Mouse (Mus musculus) embryonic stem cell, embryonic (primary cell): ENCODE data around the gene Rmdn2.

Experiments used
- CTCF ChIA-PET, 4 experiments: fragments of 300-600 bp in 2 of 4; fragments of 350-600 bp in 2 of 4; sonication (Branson Sonifier 250); formaldehyde crosslinking; loops; one replicate each; lab custom pipeline; 2022; ENCODE audit warnings: inconsistent platforms in 2 of 4; lab: Charles Lee
- POLR2A ChIA-PET, 4 experiments: fragments of 300-600 bp in 2 of 4; fragments of 350-600 bp in 2 of 4; sonication (Branson Sonifier 250); formaldehyde crosslinking; loops; one replicate each; lab custom pipeline; 2022; ENCODE audit warnings: antibody characterized with exemption in 4 of 4, inconsistent platforms in 1 of 4; lab: Charles Lee

Gene Rmdn2

DNA sequence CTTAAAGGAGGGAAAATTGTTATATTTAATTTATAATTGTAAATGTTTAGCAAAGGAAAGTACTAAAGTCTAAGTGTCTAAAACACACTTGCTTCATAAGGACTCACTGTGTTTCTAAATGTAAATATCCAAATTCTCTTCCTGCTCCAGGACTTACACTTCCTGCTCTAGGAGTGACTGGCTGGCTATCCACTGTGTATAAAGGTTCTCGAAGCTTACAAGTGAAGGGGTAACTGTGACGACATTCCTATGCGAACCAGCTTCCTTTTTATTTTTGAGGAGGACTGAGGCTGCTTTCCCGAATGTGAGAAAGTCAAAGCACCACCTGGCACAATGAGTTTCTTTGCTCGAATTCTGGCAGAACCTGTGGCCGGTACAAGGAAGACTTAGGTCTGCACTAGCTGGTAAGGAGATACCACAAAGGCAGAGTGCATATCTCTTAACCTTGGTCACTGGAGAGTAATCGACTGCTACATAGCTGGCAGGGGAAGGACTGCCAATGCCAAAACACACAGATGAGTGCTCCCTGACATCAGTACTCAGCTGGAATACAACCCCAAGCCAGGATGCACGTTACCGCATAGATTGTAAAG, 1.4 kb upstream of the Rmdn2 start:
- POLR2A ChIA-PET = no interaction called here
- CTCF ChIA-PET = no interaction called here

GRCm38 (mm10) chr17:79614691-79615588, 3.3 kb downstream of the Rmdn2 start:
- ChIA-PET CTCF (no interaction called here), POLR2A (interaction anchor here in 2 of 4 experiments (1.1 to 1.4 kb wide), 2 partner anchors 11 kb away, joined by 3 to 4 read pairs; no protein-coding TSS in a partner anchor)

- ChIA-PET POLR2A (interaction anchor here in 2 of 4 experiments (0.6 to 1.1 kb wide), 2 partner anchors 10 to 720 kb away, joined by 3 read pairs; no protein-coding TSS in a partner anchor), CTCF (interaction anchor here in 1 of 4 experiments (0.6 kb wide), 1 partner anchor 1023 kb away, joined by 3 read pairs; no protein-coding TSS in a partner anchor)
Measured at GRCm38 (mm10) chr17:79615897-79616296, 4.2 kb downstream of the Rmdn2 start.

DNA sequence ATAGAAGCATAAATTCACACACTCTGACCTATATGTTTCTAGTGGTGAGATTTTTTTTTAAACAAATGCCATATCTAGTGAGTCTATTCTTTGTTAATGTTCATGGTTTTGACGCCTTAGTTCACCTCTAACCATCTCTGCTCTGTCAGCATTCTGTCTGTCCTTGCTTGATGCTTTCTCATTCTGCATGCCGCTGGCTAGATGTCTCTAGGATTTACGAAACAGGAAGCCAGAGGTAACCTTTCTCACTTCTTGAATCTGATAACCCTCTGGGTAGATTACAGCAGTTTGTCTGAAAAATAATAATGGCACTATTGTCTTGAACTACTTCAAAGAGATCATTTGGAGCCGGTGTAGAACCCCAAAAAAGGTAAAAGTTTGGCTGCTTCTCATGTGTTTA, 5.0 kb downstream of the Rmdn2 start:
- CTCF ChIA-PET = no interaction called here
- POLR2A ChIA-PET = interaction anchor here in 1 of 4 experiments (0.6 kb wide), 1 partner anchor 721 kb away, joined by 3 read pairs; no protein-coding TSS in a partner anchor

- ChIA-PET CTCF (interaction anchor here in 1 of 4 experiments (0.9 kb wide), 1 partner anchor 399 kb away, joined by 3 read pairs; no protein-coding TSS in a partner anchor), POLR2A (interaction anchor here in 1 of 4 experiments (0.7 kb wide), 1 partner anchor 348 kb away, joined by 3 read pairs; no protein-coding TSS in a partner anchor)
Measured at GRCm38 (mm10) chr17:79618455-79618854, 6.8 kb downstream of the Rmdn2 start.

DNA sequence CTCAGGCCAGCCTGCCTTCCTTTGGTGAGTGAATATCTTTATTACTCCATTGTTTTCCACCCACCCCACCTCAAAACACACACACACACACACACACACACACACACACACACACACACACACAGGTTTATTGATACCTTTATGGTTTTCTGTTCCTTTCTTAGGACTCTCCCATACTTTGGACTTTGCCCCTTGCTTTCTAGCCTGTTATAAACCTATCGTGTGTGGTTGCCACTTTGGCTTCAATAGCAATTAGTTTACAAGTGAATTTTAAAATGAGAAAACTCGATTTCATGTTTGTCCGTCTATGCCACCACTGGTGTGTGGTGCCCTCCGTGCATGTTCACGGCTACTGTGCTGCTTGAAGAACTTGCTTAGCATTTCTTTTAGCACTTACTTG, 7.3 kb downstream of the Rmdn2 start:
- POLR2A ChIA-PET = no interaction called here
- CTCF ChIA-PET = no interaction called here

GRCm38 (mm10) chr17:79622050-79622449, 10.4 kb downstream of the Rmdn2 start:
- POLR2A ChIA-PET = interaction anchor here in 1 of 4 experiments (1.1 kb wide), 1 partner anchor 20 kb away, joined by 3 read pairs; no protein-coding TSS in a partner anchor
- CTCF ChIA-PET = no interaction called here

- POLR2A ChIA-PET = no interaction called here
- CTCF ChIA-PET = no interaction called here
Measured at GRCm38 (mm10) chr17:79622574-79622973, 10.9 kb downstream of the Rmdn2 start.

DNA sequence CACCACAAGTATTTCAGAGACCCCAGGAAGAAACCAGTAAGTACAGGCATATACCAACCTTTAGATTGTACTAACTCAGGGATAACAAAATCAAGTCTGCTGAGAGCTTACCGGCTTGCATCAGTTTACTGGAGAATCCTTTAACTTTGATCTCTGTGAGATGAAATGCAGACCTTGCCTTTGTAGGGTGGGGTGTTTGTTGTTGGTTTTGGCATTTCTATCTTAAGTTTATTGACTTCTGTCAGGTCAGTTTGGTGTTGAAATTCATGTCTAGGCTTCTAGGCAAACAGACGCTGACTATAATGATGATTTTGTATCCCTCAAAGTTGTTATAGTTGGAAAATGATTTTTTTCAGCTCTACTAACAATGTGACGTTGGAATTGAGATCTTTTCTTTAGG, 12.2 kb downstream of the Rmdn2 start:
- ChIA-PET CTCF (no interaction called here), POLR2A (no interaction called here)

- ChIA-PET POLR2A (interaction anchor here in 2 of 4 experiments (0.5 to 1.2 kb wide), 2 partner anchors 11 to 15 kb away, joined by 3 read pairs; no protein-coding TSS in a partner anchor), CTCF (interaction anchor here in 1 of 4 experiments (0.6 kb wide), 1 partner anchor 1025 kb away, joined by 9 read pairs; no protein-coding TSS in a partner anchor)
Measured at GRCm38 (mm10) chr17:79626241-79626816, 14.7 kb downstream of the Rmdn2 start.

DNA sequence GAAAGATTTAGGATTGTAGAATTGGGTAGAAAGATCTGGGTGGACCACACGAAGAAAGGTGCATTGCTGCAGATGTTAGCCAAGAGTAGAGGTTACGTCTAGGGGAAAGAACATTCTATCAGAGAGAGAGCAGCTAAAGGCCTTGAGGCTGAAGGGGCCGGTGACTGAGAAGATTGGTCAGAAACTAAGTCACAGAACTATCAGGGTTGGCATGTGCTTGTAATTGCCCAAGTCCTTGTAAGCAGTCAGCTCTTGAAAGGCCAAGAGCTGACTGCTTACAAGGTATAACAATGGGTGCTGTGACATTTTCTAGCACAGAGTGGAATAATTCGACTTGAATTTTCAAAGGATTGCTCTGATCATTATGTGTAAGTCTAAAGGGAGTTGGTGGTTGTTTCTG, 38.2 kb downstream of the Rmdn2 start:
- ChIA-PET CTCF (interaction anchor here in 2 of 4 experiments (0.7 to 0.9 kb wide), 2 partner anchors 11 to 13 kb away, joined by 4 read pairs; no protein-coding TSS in a partner anchor), POLR2A (no interaction called here)

GRCm38 (mm10) chr17:79650297-79650696, 38.6 kb downstream of the Rmdn2 start:
- CTCF ChIA-PET = interaction anchor here in 1 of 4 experiments (0.9 kb wide), 1 partner anchor 11 kb away, joined by 4 read pairs; no protein-coding TSS in a partner anchor
- POLR2A ChIA-PET = no interaction called here

GRCm38 (mm10) chr17:79653171-79653570, 41.5 kb downstream of the Rmdn2 start:
- CTCF ChIA-PET = no interaction called here
- POLR2A ChIA-PET = interaction anchor here in 1 of 4 experiments (1.4 kb wide), 1 partner anchor 8 kb away, joined by 3 read pairs; no protein-coding TSS in a partner anchor

DNA sequence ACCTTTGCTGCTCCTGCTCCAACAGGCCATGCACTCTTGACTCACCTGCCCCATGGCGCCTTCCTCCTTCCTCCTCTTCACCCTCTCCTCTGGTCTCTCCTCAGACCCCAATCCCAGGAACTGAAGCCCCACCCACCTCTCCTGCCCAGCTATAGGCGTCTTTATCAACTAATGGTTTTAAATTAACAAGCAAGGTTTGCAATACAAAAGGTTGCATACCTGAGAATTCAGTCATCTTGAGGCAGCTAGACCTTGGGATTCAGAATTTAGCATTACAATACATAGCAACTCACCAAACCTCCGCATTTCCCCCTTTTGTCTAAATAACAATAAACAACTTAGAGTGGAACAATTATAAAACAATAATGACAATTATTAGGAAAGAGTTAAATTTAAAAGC, 42.5 kb downstream of the Rmdn2 start:
- POLR2A ChIA-PET = interaction anchor here in 2 of 4 experiments (0.5 to 1.3 kb wide), 3 partner anchors 311 to 488 kb away, joined by 3 to 7 read pairs (median 3); no protein-coding TSS in a partner anchor

GRCm38 (mm10) chr17:79657785-79658184, 46.1 kb downstream of the Rmdn2 start:
- ChIA-PET POLR2A (interaction anchor here in 1 of 4 experiments (0.7 kb wide), 1 partner anchor 315 kb away, joined by 4 read pairs; no protein-coding TSS in a partner anchor), CTCF (interaction anchor here in 1 of 4 experiments (0.7 kb wide), 1 partner anchor 360 kb away, joined by 3 read pairs; no protein-coding TSS in a partner anchor)

More for the DNA sequence above, 42.5 kb downstream of the Rmdn2 start:
- CTCF ChIA-PET = no interaction called here

DNA sequence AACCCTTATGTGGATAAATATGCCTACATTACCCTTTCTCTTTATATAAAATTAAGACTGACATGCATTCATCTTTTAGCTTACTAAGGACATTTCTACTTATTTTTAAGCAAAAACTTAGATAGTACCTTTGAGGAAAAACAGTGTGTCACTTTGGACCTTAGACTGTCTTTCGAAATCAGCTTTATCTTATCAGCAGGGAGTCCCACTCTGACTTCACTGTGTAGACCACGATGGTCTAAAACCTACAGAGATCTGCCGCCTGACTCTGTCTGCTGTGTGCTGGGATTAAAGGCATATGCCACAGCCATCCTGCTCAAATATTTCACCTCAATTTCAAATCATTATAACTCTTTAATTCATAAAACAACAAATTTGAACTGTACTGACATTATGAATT, 46.8 kb downstream of the Rmdn2 start:
- CTCF ChIA-PET = no interaction called here
- POLR2A ChIA-PET = interaction anchor here in 1 of 4 experiments (0.7 kb wide), 1 partner anchor 315 kb away, joined by 4 read pairs; no protein-coding TSS in a partner anchor

- ChIA-PET CTCF (no interaction called here), POLR2A (no interaction called here)
Measured at GRCm38 (mm10) chr17:79658863-79659262, 47.2 kb downstream of the Rmdn2 start.

DNA sequence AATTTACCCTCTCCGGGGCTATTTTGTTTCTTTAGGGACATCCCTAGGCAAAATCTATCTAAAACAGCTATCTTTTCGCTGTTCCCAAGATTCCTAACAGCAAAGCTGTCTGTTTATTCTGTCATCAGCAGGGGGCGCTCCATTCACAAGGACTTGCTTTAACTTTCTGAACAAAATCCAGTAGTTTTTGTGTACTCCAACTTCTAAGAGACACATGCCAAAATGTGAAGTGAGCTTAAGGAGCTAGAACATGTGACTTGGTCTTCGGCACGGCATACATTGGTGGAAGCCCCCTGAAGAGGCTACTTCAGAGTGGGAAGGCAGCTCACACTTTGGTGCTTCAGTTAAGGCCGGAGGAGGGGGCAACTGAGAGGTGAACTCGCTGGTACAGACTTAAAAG, 49.7 kb downstream of the Rmdn2 start:
- POLR2A ChIA-PET = interaction anchor here in 2 of 4 experiments (0.5 to 1.2 kb wide), 4 partner anchors 9 to 545 kb away, joined by 3 to 5 read pairs (median 3); partner anchors contain the start of genes Srsf7 (in 1 of the 2) and Ttc39d (in 1 of the 2)
- CTCF ChIA-PET = interaction anchor here (0.5 to 1.4 kb wide), 36 partner anchors 11 to 551 kb away, joined by 3 to 13 read pairs (median 4); partner anchors contain the start of genes Cyp1b1 (in 3 of the 4) and Atl2 (in 1 of the 4)
